Mouse (Mus musculus): ENCODE data around the gene Stk35. TPM values are rescaled to one million over a fixed set of nuclear protein-coding genes. Genes with fewer than 3 reads are reported as not detected.

Gene Stk35
- polyA plus RNA-seq, 1 experiment from 2014 or later, result 9.5 TPM

- Histone ChIP-seq H3K9ac (replicated peaks) (no peak overlapping the region), H3K4me1 (replicated peaks) (0 out of 2 replicates have a peak, but pooled peaks cover 13% of the 10 kb centered on the region), H3K27ac (no peak overlapping the region), H3K36me3 (peaks cover 32% of the 10 kb centered on the region), H3K9me3 (no peaks in the 10 kb centered on the region), H3K27me3 (no peaks in the 10 kb centered on the region), H3K4me2 (replicated peaks) (no peak overlapping the region), H3K4me3 (replicated peaks) (no peak overlapping the region)
- WGBS, result 93% methylated on average over 5 of the region's 5 CpGs
- no peak for ATAC-seq
Observed at GRCm38 (mm10) chr2:129817603-129818257, 17.4 kb downstream of the Stk35 start.

GRCm38 (mm10) chr2:129818868-129819267 lies 18.6 kb downstream of the Stk35 start:
- Histone ChIP-seq H3K36me3 (peaks cover 28% of the 10 kb centered on the region), H3K9me3 (no peaks in the 10 kb centered on the region), H3K4me1 (replicated peaks) (0 out of 2 replicates have a peak, but pooled peaks cover 11% of the 10 kb centered on the region), H3K9ac (replicated peaks) (no peak overlapping the region), H3K27ac (no peak overlapping the region), H3K4me2 (replicated peaks) (no peak overlapping the region), H3K4me3 (replicated peaks) (no peak overlapping the region), H3K27me3 (no peaks in the 10 kb centered on the region)
- ATAC-seq, result no peak
- WGBS, result 100% methylated on average over 2 of the region's 2 CpGs

GRCm38 (mm10) chr2:129819531-129819930 lies 19.2 kb downstream of the Stk35 start:
- Histone ChIP-seq H3K4me3 (replicated peaks) (no peak overlapping the region), H3K9me3 (no peaks in the 10 kb centered on the region), H3K4me1 (replicated peaks) (0 out of 2 replicates have a peak, but pooled peaks cover 8% of the 10 kb centered on the region), H3K4me2 (replicated peaks) (no peak overlapping the region), H3K27ac (no peak overlapping the region), H3K36me3 (peaks cover 28% of the 10 kb centered on the region), H3K9ac (replicated peaks) (no peak overlapping the region), H3K27me3 (no peaks in the 10 kb centered on the region)
- WGBS, result 77% methylated on average over 2 of the region's 2 CpGs
- no peak for ATAC-seq

GRCm38 (mm10) chr2:129819951-129820350 lies 19.6 kb downstream of the Stk35 start:
- ATAC-seq, result no peak
- no peak overlapping the region for H3K9ac ChIP-seq (replicated peaks)
- no peak overlapping the region for H3K4me3 ChIP-seq (replicated peaks)
- H3K9me3 ChIP-seq, result no peaks in the 10 kb centered on the region
- peaks cover 25% of the 10 kb centered on the region for H3K36me3 ChIP-seq
- H3K4me2 ChIP-seq (replicated peaks), result no peak overlapping the region
- no peaks in the 10 kb centered on the region for H3K27me3 ChIP-seq
- WGBS, result 98% methylated on average over 1 of the region's 1 CpGs
- H3K4me1 ChIP-seq (replicated peaks), result 0 out of 2 replicates have a peak, but pooled peaks cover 8% of the 10 kb centered on the region
- H3K27ac ChIP-seq, result no peak overlapping the region

GRCm38 (mm10) chr2:129821021-129821420 lies 20.7 kb downstream of the Stk35 start:
- ATAC-seq, result no peak
- 81% methylated on average over 8 of the region's 8 CpGs for WGBS
- H3K36me3 ChIP-seq, result peaks cover 17% of the 10 kb centered on the region
- H3K9ac ChIP-seq (replicated peaks), result no peak overlapping the region
- H3K27ac ChIP-seq, result no peak overlapping the region
- H3K27me3 ChIP-seq, result no peaks in the 10 kb centered on the region
- no peak overlapping the region for H3K4me3 ChIP-seq (replicated peaks)
- H3K9me3 ChIP-seq, result no peaks in the 10 kb centered on the region
- no peak overlapping the region for H3K4me2 ChIP-seq (replicated peaks)
- 0 out of 2 replicates have a peak, but pooled peaks cover 2% of the 10 kb centered on the region for H3K4me1 ChIP-seq (replicated peaks)

- no peak overlapping the region for H3K27ac ChIP-seq
- H3K4me2 ChIP-seq (replicated peaks), result no peak overlapping the region
- no peak for ATAC-seq
- no peaks in the 10 kb centered on the region for H3K9me3 ChIP-seq
- 89% methylated on average over 5 of the region's 5 CpGs for WGBS
- H3K4me1 ChIP-seq (replicated peaks), result 0 out of 2 replicates have a peak, but pooled peaks cover 2% of the 10 kb centered on the region
- no peak overlapping the region for H3K4me3 ChIP-seq (replicated peaks)
- H3K27me3 ChIP-seq, result no peaks in the 10 kb centered on the region
- no peak overlapping the region for H3K9ac ChIP-seq (replicated peaks)
- H3K36me3 ChIP-seq, result peaks cover 14% of the 10 kb centered on the region
Observed at GRCm38 (mm10) chr2:129821568-129821967, 21.3 kb downstream of the Stk35 start.

- Histone ChIP-seq H3K27me3 (no peaks in the 10 kb centered on the region), H3K36me3 (peaks cover 13% of the 10 kb centered on the region)
Observed at GRCm38 (mm10) chr2:129823310-129823709, 23.0 kb downstream of the Stk35 start.

GRCm38 (mm10) chr2:129824254-129824653 lies 23.9 kb downstream of the Stk35 start:
- Histone ChIP-seq H3K36me3 (peaks cover 19% of the 10 kb centered on the region), H3K4me1 (replicated peaks) (0 out of 2 replicates have a peak, but pooled peaks cover 2% of the 10 kb centered on the region), H3K27me3 (no peaks in the 10 kb centered on the region), H3K4me2 (replicated peaks) (no peak overlapping the region), H3K9me3 (no peaks in the 10 kb centered on the region), H3K4me3 (replicated peaks) (no peak overlapping the region), H3K9ac (replicated peaks) (no peak overlapping the region), H3K27ac (no peak overlapping the region)
- 92% methylated on average over 6 of the region's 6 CpGs for whole genome bisulfite sequencing
- no peak for ATAC-seq

More at GRCm38 (mm10) chr2:129823310-129823709, 23.0 kb downstream of the Stk35 start:
- H3K9ac ChIP-seq (replicated peaks), result no peak overlapping the region
- H3K4me3 ChIP-seq (replicated peaks), result no peak overlapping the region
- no peak overlapping the region for H3K4me2 ChIP-seq (replicated peaks)
- ATAC-seq, result no peak
- H3K4me1 ChIP-seq (replicated peaks), result 0 out of 2 replicates have a peak, but pooled peaks cover 2% of the 10 kb centered on the region
- 97% methylated on average over 2 of the region's 2 CpGs for WGBS
- H3K27ac ChIP-seq, result no peak overlapping the region
- no peaks in the 10 kb centered on the region for H3K9me3 ChIP-seq

GRCm38 (mm10) chr2:129826141-129826540 lies 25.8 kb downstream of the Stk35 start:
- H3K36me3 ChIP-seq, result peaks cover 38% of the 10 kb centered on the region

GRCm38 (mm10) chr2:129832993-129833392 lies 32.7 kb downstream of the Stk35 start:
- no peak for ATAC-seq
- no peak overlapping the region for H3K4me3 ChIP-seq (replicated peaks)
- H3K27ac ChIP-seq, result no peak overlapping the region

More at GRCm38 (mm10) chr2:129826141-129826540, 25.8 kb downstream of the Stk35 start:
- H3K9me3 ChIP-seq, result no peaks in the 10 kb centered on the region
- ATAC-seq, result no peak
- no peak overlapping the region for H3K9ac ChIP-seq (replicated peaks)
- no peaks in the 10 kb centered on the region for H3K27me3 ChIP-seq
- H3K27ac ChIP-seq, result no peak overlapping the region
- no peak overlapping the region for H3K4me2 ChIP-seq (replicated peaks)
- 0 out of 2 replicates have a peak, but pooled peaks cover 2% of the 10 kb centered on the region for H3K4me1 ChIP-seq (replicated peaks)
- H3K4me3 ChIP-seq (replicated peaks), result no peak overlapping the region
- WGBS, result 98% methylated on average over 3 of the region's 3 CpGs

GRCm38 (mm10) chr2:129834221-129834620 lies 33.9 kb downstream of the Stk35 start:
- H3K36me3 ChIP-seq, result peaks cover 28% of the 10 kb centered on the region
- no peak overlapping the region for H3K9ac ChIP-seq (replicated peaks)
- no peak for ATAC-seq
- H3K27ac ChIP-seq, result no peak overlapping the region
- H3K9me3 ChIP-seq, result no peaks in the 10 kb centered on the region
- H3K27me3 ChIP-seq, result no peaks in the 10 kb centered on the region
- H3K4me2 ChIP-seq (replicated peaks), result no peak overlapping the region
- no peaks in the 10 kb centered on the region for H3K4me1 ChIP-seq (replicated peaks)
- H3K4me3 ChIP-seq (replicated peaks), result no peak overlapping the region
- 80% methylated on average over 1 of the region's 1 CpGs for WGBS

More at GRCm38 (mm10) chr2:129832993-129833392, 32.7 kb downstream of the Stk35 start:
- no peaks in the 10 kb centered on the region for H3K9me3 ChIP-seq
- peaks cover 40% of the 10 kb centered on the region for H3K36me3 ChIP-seq
- no peaks in the 10 kb centered on the region for H3K27me3 ChIP-seq
- no peak overlapping the region for H3K4me2 ChIP-seq (replicated peaks)
- H3K9ac ChIP-seq (replicated peaks), result no peak overlapping the region
- no peaks in the 10 kb centered on the region for H3K4me1 ChIP-seq (replicated peaks)
- WGBS, result 81% methylated on average over 4 of the region's 4 CpGs

- H3K27ac ChIP-seq, result no peak overlapping the region
- WGBS, result 87% methylated on average over 6 of the region's 6 CpGs
- no peaks in the 10 kb centered on the region for H3K27me3 ChIP-seq
- H3K4me2 ChIP-seq (replicated peaks), result no peak overlapping the region
- ATAC-seq, result no peak
- no peaks in the 10 kb centered on the region for H3K9me3 ChIP-seq
- no peak overlapping the region for H3K4me3 ChIP-seq (replicated peaks)
- no peak overlapping the region for H3K9ac ChIP-seq (replicated peaks)
- H3K36me3 ChIP-seq, result peaks cover 21% of the 10 kb centered on the region
- no peaks in the 10 kb centered on the region for H3K4me1 ChIP-seq (replicated peaks)
Observed at GRCm38 (mm10) chr2:129834881-129835280, 34.6 kb downstream of the Stk35 start.

All from midbrain, embryonic 13.5 days (tissue).